Mouse (Mus musculus) lung, postnatal 4 days (tissue): ENCODE measurements around the gene Calr4.

Experiments
- DNase-seq, 2 experiments: peaks; one replicate each; pipeline ENCODE4 v3.0.0; 2021

Calr4 gene

DNA sequence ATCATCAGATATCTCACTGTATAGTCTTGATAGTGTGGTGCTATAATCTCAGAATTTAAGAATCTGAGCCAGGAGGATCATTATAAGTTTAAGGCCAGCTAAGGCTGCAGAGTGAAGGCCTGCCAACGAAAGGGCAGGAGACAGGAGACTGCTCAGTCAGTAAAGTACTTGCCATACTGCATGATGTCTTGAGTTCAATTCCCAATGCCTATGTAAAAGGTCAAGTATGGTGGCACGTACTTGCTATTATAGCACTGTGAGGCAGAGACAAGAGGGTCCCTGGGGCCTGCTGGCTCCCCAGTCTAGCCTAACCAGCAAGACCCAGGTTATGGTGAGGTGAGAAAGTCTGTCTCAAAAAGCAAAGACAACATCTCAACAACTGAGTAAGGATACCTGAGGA lies at the start of gene Calr4:
TSS of gene Calr4 (plus strand) at position 301 of the 400 bp plus-strand sequence.
- DNase-seq: no peak

DNA sequence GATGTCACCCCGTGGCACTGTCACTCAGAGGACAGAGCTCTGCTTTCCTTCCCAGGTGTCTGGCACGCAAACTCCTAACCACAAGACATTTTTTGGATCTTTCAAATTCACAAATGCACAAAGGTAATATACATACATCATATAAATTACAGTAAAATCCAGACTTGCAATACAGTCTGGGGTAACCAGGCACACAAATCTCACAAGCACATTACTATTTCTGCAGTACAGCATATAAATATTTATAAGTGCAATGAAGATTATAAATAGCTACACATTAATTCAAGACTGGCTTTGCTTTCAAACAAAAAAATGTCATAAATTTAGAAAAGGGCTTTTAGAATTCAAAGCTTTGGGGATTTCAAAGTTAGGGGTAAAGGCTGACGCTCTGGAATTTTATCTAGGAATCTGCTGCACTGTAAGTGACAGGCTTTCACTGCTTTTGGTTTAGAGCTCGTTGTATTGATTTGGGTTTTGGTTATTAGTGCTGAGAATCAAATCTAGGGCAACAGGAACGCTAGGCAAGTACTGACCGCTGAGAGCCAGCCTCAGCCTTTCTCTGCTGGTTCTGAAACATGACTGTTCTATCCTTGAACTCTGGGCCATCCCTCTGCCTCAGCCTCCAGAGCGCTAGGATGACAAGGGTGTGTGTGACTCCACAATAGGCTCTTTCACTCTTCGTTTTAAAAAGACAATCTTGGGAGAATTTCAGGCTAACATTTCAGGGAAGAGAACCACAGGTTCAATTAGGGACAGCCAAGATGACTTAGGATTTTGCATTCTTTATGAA lies 48.5 kb upstream of the Calr4 start:
- no peak for DNase-seq

DNA sequence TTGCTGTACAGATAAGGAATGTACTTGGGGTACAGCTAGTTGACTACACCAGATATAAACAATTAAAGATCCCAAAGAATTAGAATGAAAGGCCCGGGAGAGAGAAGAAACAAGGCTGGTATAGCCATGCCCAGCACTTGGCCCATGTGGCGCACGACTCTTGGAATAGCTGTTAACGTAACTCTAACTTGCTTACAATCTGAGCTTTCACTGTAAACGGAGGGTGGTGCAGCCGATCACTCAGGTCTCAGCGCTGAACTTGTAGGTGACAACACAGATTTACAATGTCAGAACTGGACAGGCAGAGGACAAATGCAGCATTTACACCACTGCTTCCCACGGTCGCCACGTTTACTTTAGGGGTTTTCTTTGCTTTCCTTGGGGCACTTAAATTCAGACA lies 42.7 kb upstream of the Calr4 start:
- no peak for DNase-seq

DNA sequence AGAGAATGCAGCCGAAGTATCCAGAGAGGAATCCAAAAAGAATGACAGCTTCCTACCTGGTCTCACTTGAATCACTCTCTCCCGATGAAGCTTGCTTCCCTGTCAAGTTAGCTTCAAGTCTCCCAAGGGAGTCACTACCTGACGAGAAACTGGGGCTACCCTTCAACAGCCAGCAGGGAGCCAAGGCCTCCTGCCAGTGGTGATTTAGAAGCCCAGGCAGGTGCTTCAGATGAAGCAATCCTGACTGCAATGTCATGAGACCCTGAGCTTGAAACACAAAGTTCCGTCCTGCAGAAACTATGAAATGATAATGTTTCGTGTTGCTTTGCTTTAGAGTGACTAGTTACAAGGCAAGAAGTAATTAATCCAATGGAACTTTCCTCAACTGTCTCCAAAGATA lies 40.4 kb upstream of the Calr4 start:
- DNase-seq: no peak

GRCm38 (mm10) chr4:109195900-109196629 lies 38.2 kb upstream of the Calr4 start:
- DNase-seq: no peak

DNA sequence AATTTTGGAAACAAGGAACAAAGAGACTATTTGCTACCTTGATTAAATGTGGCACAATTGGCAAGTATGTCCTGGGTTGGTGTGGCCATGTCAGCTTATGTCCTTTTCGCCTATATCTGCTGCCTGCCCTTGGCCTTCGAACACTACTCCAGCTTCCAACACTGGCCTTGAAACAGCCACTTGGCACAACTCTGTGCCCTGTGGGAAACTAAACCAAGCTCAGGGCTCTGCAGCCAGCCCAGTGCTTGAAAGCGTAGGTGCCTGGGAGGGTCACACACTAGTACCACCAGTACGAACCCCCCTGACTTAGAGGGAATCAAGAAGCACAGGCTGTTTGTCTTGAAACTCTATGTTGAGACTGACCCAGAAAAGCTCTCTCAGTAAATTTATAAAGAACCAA lies 35.2 kb upstream of the Calr4 start:
- no peak for DNase-seq

GRCm38 (mm10) chr4:109201582-109202424 lies 32.5 kb upstream of the Calr4 start, which contains the start of gene Osbpl9:
TSS of gene Osbpl9 (minus strand) at chr4:109202272.
- peak; percentile 98 to 99 for DNase-seq

DNA sequence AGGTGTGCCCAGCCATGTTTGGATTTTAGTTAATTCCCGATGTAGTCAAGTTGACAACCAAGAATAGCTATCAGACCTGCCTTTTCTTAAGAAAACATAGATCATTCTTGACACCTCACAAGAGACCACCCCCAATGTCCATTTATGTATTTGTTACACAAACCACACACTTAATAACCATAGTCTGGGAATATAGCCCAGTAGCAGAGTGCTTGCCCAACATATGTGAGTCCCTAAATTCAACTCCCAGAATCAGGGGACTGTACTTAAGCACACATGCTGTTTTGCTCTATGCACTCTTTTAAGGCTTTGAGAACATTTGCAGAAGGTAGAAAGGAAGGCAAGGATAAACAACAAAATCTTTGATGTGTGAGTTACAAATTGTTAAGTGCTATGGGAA lies 30.4 kb upstream of the Calr4 start:
- DNase-seq: no peak

DNA sequence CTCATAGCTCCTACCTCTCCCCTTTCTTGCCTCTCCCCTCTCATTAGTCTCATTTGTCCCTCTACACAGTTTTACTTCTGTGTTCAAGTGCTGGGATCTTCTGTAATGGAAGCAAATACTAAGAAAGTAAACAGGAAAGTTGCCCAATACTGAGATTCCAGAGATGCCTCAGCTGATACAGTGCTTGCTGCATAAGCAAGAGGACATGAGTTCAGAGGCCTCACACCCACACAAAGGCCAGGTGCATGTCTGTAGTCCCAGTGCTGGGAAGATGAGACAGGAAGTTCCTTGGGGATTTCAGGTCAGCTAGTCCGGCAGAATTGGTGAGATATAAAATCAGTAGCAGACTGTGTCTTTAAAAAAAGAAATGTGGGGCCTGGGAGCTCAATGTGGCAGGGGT lies 29.9 kb upstream of the Calr4 start:
- DNase-seq: no peak

GRCm38 (mm10) chr4:109207524-109207923 lies 26.8 kb upstream of the Calr4 start:
- no peak for DNase-seq

GRCm38 (mm10) chr4:109210253-109210652 lies 24.0 kb upstream of the Calr4 start:
- DNase-seq: no peak

DNA sequence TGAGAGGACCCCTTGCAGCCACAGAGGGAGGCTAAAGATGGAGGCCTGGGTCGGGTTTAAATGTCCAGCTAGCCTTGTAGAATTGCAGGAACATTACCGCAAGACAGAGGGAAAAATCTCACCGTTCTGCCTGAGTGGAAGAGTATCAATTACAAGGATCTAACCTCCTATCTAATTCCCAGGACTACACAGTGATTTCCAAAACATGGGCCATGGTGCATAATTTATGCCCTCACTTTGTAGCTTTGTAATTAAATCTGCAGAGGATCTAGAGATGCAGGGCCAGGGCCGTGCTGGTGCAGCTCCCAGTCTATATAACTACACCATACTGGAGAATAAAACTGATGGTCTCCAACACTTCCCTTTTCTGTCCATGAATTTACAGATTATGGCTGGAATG lies 23.4 kb upstream of the Calr4 start:
- DNase-seq: no peak

DNA sequence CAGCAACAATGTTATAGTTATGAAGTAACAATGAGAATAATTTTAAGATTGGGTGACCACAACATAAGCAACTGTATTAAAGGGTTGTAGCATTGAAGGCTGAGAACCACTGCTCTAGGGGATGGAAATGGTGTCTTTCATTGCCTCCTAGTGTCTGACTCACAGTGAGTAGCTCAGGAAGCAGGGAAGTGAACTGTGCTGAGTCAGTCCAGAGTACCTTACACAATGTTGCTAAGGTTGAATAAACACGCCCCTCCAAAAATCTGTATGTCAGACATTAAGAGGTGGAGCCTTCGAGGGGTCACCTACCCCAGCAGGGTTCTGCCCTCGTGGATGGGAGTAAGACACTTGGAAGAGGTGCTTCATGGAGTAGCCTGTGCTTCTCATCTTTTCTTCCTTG lies 20.3 kb upstream of the Calr4 start:
- no peak for DNase-seq

DNA sequence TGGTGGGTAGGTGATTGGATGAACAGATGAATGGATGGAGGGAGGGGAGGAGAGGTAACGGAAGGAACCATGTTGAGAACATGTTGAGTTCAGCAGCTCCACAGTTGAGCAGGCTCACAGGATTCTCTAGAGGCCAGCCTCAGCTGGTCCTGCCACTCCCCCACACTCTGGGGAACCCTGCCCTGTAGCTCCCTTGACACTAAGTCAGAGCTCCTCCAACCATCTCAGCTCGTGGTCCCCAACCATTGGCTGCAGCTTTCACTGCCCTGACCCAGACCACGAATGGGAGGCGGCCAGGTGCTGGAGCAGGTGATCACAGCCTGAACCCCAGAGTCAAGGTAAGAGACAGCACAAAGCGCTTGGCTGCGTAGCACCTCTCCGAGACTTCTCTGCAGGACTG lies 16.3 kb upstream of the Calr4 start:
- no peak for DNase-seq

GRCm38 (mm10) chr4:109220441-109220940 lies 13.8 kb upstream of the Calr4 start:
- no peak for DNase-seq

GRCm38 (mm10) chr4:109222001-109222400 lies 12.3 kb upstream of the Calr4 start:
- no peak for DNase-seq

DNA sequence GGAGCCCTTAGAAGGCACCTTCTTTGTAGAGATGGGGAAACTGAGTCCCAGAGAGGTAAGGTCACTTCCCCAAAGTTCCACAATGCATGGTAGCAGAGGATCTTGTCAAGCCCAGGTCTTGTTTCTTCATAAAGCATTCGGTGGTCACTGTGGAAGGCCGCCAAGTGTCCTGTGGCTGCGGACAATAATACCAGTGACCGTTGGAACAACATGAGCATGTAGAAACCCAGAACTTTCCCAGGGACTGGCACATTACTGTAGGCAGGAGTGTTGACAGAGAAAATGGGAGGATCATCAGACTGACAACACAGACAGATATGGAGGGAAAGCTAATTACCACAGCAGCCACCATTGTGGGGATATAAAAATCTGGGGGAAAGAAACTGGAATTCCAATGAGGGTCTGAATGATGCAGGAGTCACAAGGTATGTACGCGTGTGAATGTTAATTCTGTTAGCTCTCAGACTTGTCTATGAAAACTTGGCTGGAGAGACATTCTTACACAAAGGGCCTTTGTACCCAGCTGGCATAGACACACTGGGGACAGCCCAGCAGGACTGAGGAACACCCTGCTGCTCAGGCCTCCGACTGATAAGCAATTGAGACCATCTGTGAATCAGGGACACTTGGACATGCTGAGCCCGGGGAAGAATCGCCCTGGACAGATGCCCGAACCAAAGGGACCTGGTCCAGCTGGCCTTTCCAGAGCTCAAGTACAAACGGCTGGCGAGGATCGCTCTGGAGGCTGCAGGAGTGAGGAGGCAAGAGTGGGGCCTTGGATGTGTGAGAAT lies 9.3 kb upstream of the Calr4 start:
- peak; percentile 68 to 90 for DNase-seq

DNA sequence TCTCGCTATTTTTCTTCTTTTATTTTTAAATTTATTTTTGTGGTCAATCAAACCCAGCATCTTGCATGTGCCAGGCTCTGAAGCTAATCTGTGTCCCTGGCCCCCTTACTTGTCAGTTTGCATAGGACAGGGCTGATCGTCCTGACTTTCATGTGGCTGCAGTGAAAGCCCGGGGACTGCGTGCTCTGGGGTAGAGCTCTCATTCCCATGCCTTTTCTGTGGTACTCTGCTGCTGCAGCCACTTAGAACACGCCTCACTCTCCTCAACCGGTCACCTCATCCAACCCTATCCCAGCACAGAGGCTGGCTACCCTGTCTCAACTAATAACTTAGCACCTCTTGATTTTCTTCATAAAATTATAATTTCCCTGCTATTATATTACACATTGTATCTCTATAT lies 8.7 kb upstream of the Calr4 start:
- no peak for DNase-seq

DNA sequence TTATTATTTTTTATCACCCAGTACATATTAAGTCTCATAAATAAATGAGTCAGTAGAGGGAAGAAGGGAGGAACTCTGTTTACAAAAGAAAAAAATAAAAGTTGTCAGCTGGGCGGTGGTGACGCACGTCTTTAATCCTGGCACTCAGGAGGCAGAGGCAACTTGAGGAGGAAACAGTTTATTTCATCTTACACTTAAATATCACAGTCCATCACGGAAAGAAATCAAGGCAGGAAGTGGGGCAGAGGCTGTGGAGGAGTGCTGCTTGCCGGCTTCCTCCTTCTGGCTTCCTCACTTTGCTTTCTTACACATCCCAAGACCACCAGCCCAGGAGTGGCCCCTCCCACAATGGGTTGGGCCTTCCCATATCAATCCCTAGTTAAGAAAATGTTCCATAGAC lies 8.2 kb upstream of the Calr4 start:
- peak; percentile 26 to 54 for DNase-seq

GRCm38 (mm10) chr4:109229766-109230279 lies 4.5 kb upstream of the Calr4 start:
- no peak for DNase-seq

GRCm38 (mm10) chr4:109234806-109235350 lies 593 bp downstream of the Calr4 start:
- DNase-seq: no peak
